Mouse (Mus musculus): ENCODE results near the gene E130309D02Rik. TPM values are rescaled to one million over a fixed set of nuclear protein-coding genes. Genes with fewer than 3 reads are reported as not detected.

Gene E130309D02Rik
- total RNA-seq, 1 experiment from 2014 or later, result 36.5 TPM

DNA sequence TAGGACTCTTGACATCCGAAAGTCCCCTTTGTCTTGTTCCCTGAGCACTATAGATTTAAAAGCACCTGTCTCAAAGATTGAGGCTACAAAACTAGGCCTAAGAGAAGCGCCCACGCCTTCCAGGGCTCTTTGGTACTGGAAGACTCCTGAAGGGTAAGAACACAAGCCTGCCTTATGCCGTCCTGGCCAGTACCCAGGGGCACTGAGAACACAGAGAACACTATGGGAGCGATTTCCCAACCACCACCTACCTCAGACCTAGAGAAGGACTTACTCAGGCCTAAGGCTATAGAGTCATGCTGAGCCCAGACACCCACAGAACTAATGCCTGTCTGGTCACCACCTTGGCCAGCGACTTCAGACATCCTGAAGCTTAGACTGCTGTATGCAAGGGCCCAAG, 48.4 kb downstream of the E130309D02Rik start:
- no peak for DNase-seq

GRCm38 (mm10) chr5:143265409-143265808, 49.8 kb downstream of the E130309D02Rik start:
- DNase-seq, result no peak

- peak; percentile 28 for DNase-seq
Observed at GRCm38 (mm10) chr5:143264689-143265088, 50.5 kb downstream of the E130309D02Rik start.

DNA sequence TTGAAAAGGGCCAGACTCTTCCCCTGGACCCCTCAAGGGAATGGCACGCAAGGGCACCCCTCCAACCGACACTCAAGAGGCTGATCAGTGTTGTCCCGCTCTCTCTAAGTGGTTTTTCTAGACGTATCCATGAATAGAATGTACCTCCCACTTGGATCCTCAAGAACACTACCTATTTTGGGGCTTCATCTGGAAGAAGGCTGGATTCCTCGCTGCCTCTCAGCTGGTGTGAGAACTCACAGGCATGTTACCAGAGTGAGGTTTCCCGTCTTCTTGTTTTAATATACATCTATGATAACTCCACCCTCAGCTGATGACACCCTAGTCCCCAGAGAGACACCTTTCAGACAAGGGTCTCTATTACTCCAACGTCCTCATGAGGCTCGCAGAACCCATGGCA, 53.5 kb downstream of the E130309D02Rik start:
- DNase-seq, result no peak

DNA sequence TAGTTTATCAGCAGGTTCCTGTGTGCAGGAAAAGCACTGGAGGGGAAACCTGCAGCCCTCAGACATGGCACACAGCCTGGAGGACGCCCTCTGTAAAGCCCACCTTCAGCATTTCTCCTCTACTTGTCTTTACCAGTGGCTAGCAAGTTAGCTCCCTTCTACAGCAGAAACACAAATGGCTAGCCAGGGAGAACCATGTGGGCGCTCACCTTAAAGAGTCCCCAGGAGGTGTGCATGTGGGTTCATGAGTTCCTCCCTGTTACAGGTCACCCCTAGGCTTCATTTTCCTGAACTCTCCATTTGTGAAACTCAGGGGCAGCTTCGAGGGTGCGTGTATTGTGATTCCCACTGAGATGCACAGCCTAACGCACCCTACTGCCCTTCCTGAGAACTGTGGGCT, 59.4 kb downstream of the E130309D02Rik start:
- no peak for DNase-seq

GRCm38 (mm10) chr5:143255131-143255519, 60.0 kb downstream of the E130309D02Rik start:
- DNase-seq, result no peak

DNA sequence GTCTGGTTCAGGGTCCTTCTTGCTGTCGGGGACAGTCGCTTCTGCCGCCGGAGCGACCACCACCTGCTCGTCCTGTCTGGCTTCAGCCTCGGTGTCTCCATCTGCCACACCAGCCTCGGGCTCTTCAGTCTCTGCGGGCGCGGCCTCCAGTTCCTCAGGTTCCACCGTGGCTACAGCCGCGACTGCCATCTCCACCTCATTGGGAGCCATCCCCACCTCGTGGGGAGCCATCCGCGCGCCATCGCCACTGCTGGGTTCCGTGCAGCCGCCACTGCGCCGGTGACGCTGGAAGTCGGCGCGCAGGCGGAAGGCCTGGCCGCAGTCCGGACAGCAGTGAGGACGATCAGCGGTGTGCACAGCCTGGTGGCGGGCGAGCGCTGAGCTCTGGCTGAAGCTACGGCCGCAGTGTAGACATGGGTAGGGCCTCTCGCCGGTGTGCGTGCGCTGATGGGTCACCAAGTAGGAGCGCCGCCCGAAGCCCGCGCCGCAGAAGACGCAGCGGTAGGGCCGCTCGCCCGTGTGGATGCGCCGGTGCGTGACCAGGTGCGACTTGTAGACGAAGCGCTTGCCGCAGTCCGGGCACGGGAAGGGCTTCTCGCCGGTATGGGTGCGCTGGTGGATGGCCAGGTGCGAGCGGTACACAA, 60.6 kb downstream of the E130309D02Rik start:
- peak; percentile 13 for DNase-seq

DNA sequence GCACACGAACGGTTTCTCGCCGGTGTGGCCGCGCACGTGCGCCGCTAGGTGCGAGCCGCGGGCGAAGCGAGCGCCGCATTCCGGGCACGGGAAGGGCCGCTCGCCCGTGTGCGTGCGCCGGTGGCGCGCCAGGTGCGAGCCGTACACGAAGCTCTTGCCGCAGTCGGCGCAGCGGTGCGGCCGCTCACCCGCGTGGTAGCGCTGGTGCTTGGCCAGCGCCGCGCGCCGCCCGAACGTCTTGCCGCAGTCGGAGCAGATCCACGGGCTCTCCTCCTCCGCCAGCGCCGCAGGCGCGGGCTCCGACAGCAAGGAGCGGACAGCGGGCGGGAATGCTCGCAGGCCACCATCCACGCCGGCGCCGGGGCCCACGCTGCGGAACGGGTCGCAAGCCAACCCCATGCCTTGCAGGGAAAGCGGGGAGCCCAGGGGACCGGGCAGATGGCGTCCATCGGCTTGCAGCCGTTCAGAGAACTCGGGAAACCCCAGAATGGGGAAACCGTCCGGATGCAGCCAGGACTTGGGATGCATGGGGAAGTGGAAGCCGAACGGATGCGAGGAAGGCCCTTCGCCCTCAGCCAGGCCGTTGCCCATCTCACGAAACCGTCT, 61.2 kb downstream of the E130309D02Rik start:
- peak; percentile 9 for DNase-seq

DNA sequence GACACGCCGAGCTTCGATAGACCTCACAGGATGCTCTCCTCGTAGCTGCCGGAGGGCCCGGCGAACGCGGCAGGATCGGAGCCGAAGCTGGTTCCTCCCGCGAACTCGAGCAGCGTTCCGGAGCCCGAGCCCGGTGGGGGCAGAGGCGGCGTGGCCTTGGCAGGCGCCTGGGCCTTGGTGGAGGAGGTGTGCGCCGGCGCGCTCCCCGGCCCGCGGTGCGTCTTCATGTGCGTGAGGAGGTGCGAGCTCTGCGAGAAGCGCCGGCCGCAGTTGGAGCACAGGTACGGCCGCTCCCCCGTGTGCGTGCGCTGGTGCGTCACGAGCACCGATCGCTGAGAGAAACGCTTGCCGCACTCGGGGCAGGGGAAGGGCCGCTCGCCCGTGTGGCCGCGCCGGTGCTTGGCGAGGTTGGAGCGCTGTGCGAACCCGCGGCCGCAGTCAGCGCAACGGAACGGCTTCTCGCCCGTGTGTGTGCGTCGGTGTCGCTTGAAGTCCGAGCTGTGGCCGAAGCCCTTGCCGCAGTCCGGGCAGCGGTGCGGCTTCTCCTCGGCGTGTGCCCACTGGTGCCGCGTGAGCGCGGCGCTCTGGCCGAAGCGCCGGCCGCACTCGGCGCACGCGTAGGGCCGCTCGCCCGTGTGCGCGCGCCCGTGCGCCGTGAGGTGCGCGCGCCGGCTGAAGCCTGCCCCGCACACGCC, 61.8 kb downstream of the E130309D02Rik start:
- DNase-seq, result peak; percentile 23

- no peak for DNase-seq
Observed at GRCm38 (mm10) chr5:143252791-143253185, 62.4 kb downstream of the E130309D02Rik start.

DNA sequence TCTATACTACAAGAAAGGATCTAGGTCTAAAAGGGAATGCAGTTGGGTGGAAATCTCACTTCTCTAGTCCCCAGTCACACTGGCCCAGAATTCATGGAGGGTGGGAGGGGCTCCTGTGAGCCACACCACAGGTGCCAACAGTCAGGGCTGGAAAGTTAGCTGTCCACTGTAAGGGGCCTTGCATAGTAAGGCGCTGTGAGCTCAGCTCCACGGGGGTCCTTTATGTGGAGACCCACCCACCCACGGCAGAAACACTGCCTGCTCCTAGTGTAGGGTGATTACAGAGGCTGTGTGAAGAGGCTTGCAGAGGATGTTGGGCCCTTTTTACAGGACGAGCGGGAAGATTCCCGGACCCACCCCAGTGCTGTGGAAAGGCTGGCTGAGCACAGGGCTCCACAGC, 63.1 kb downstream of the E130309D02Rik start:
- no peak for DNase-seq

Other genes with a start within 250 kb of the E130309D02Rik start
- 58.8 and 65.2 TPM in 2 replicates for gene Rnf216, start 202.4 kb downstream of the E130309D02Rik start, total RNA-seq (2021)
- 0.15 TPM in 1 of 2 replicates, not detected in the other for gene Olfr718-ps1, start 167.8 kb downstream of the E130309D02Rik start, total RNA-seq (2021)
- gene Rbak, start 134.6 kb downstream of the E130309D02Rik start, total RNA-seq (2021), result 17.3 and 18.5 TPM in 2 replicates
- gene Spdye4b, start 134.3 kb downstream of the E130309D02Rik start, total RNA-seq (2021), result not detected in 2 replicates
- gene Spdye4a, start 88.5 kb downstream of the E130309D02Rik start, total RNA-seq (2021), result not detected in 2 replicates
- gene Zfp12, start 80.2 kb downstream of the E130309D02Rik start, total RNA-seq (2021), result 22.3 and 22.9 TPM in 2 replicates
- gene Zfp316, start 45.3 kb downstream of the E130309D02Rik start, total RNA-seq (2021), result 7.4 and 11.6 TPM in 2 replicates
- 0.24 and 0.29 TPM in 2 replicates for gene Zfp853, start 21.7 kb downstream of the E130309D02Rik start, total RNA-seq (2021)
- 58.7 and 66.5 TPM in 2 replicates for gene Zdhhc4, start 13.9 kb upstream of the E130309D02Rik start, total RNA-seq (2021)
- gene Grid2ip, start 42.0 kb upstream of the E130309D02Rik start, total RNA-seq (2021), result 0.73 and 0.95 TPM in 2 replicates
- gene Kdelr2, start 88.5 kb upstream of the E130309D02Rik start, total RNA-seq (2021), result 91.4 and 91.9 TPM in 2 replicates
- gene Daglb, start 149.2 kb upstream of the E130309D02Rik start, total RNA-seq (2021), result 18.7 and 21.9 TPM in 2 replicates
- 358 and 372 TPM in 2 replicates for gene Rac1, start 212.7 kb upstream of the E130309D02Rik start, total RNA-seq (2021)